Mouse (Mus musculus): ENCODE results near the gene Ttll2. TPM values are rescaled to one million over a fixed set of nuclear protein-coding genes. Genes with fewer than 3 reads are reported as not detected.

Gene Ttll2
- not detected in 4 replicates for total RNA-seq (2023; ENCODE audit: inconsistent age)

GRCm38 (mm10) chr17:7352596-7352995 is at the start of gene Ttll2:
Gene Ttll2, minus strand, starts transcription at chr17:7352696.

GRCm38 (mm10) chr17:7385364-7385763 is 32.9 kb upstream of the Ttll2 start, which contains the start of gene Unc93a2:
Gene Unc93a2, minus strand, starts transcription at chr17:7385464.

GRCm38 (mm10) chr17:7371879-7372278 is 19.4 kb upstream of the Ttll2 start, which contains the start of gene Gm49630:
Gene Gm49630, minus strand, starts transcription at chr17:7371979.

GRCm38 (mm10) chr17:7324346-7324745 is 28.1 kb downstream of the Ttll2 start, which contains the start of gene Tcp10a:
Gene Tcp10a, plus strand, starts transcription at chr17:7324646.

Other genes starting within 250 kb of the Ttll2 start
- 2.2 to 3.1 TPM (median 2.6 TPM) in 4 replicates for gene Rps6ka2, start 182.6 kb downstream of the Ttll2 start, total RNA-seq (2023; ENCODE audit: inconsistent age)
- gene Tcp10a, start 28.1 kb downstream of the Ttll2 start, total RNA-seq (2023; ENCODE audit: inconsistent age), result not detected in 4 replicates
- not detected in 4 replicates for gene Gm49630, start 19.3 kb upstream of the Ttll2 start, total RNA-seq (2023; ENCODE audit: inconsistent age)
- 0.33 to 0.45 TPM (median 0.35 TPM) in 3 of 4 replicates, not detected in the other for gene Unc93a2, start 32.8 kb upstream of the Ttll2 start, total RNA-seq (2023; ENCODE audit: inconsistent age)

Data from B cell, adult (primary cell).